Mouse (Mus musculus) monocyte, adult 2 months (primary cell): ENCODE results near the gene Pygo1.

Experiments
- DNase-seq, 2 experiments: peaks; one replicate each; pipeline ENCODE4 v3.0.0; 2022; ENCODE audit warnings: low spot score in 2 of 2, low read depth in 1 of 2

Gene Pygo1

DNA sequence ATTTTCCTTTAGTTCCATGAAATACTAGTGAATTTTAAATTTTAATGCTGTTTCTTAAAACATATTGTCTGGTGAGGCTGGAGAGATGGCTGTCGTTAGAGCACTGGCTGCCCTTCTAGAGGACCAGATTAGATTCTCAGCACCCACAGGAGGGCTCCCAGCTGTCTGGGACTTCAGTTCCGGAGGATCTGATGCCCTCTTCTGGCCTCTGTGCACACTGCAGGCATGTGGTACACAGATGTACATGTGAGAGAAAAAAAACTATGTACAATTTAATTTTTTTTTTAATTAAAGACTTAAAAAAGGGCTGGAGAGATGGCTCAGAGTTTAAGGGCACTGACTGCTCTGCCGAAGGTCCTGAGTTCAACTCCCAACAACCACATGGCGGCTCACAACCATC, 9.9 kb downstream of the Pygo1 start:
- no peak for DNase-seq

DNA sequence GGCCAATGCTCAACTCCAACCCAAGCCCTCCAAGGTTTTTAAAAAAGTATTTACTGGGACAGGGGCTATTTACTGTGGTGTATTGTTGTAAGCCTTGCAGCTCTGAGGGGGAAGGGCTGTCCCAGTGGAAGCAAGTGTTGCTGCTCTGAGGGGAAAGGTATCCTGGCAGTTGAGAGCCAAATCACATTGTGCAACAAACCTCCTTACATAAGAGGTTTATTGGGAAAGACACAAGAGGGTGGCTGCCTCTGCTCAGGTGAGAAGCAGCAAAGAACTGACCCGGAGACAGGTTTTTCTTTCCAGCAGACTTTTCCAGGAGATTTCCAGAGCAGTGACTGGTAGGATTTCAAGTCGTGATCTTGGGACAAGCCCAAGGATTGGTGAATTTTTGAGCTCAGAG, 10.9 kb downstream of the Pygo1 start:
- no peak for DNase-seq

DNA sequence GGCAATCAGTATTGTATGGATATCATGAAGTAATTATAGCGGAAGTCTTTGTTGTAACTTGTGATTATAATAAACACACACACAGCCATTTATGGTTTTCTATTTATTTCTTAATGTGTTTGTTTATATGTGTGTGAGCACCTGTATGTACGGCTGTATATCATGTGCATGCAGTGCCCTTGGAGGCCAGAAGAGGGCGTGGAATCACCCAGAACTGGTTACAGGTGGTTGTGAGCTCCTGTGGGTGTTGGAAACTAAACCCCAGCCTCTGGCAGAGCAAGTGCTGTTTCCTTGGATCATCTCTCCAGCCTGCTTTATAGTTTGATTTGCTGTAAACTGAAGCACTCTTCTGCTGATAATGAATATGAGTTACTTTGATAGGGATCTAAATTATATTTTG, 18.0 kb downstream of the Pygo1 start:
- no peak for DNase-seq

DNA sequence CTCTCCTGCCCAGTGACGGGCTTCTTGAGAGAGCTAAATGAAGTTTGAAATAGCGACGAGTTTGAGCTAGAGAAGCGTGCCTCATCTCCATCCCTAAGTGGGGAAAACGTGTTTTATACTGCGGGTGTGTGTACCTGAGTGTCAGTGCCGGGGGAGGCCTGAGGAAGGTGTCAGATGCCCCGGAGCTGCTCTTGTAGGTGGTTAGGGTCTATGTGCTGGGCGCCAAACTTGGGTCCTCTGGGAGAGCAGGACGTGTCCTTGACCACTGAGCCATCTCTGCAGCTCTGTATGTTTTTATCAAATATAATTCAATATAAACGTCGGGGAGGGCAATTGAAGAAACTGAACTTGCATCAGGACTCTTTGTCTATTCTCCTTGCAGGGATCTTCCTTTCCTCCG, 18.8 kb downstream of the Pygo1 start:
- DNase-seq, result no peak

DNA sequence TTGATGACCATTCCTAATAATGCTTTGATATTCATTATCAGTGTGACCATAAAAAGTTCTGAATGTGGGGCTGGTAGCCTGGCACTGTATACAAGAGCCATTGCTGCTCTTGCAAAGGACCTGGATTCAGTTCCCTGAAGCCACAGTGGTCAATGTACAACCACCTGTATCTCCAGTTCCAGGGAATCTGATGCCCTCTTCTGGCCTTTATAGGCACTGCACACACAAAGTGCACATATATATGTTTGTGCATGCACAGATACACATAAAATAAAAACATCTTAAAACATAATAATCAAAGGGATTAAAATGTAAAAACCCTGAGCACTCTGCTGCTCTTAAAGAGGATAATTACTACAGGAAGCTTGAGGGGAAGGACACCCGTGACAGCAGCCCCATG, 21.6 kb downstream of the Pygo1 start:
- no peak for DNase-seq

DNA sequence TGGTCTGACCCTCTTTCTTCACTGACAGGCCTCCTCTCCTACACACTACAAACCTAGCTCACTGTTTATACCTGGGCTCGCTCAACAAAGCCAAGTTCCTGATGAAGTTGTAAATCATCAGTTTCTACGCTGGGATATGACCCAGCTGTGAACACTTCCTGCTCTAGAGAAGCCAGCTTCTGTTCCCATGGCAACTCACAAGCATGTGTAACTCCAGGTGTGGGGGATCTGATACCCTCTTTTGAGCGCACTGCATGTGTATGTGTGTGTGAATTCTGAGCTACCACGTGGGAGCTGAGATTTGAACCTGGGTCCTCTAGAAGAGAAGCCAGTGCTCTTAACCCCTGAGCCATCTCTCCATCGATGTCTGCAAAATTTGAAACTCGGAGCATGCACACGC, 24.1 kb downstream of the Pygo1 start:
- DNase-seq, result no peak

DNA sequence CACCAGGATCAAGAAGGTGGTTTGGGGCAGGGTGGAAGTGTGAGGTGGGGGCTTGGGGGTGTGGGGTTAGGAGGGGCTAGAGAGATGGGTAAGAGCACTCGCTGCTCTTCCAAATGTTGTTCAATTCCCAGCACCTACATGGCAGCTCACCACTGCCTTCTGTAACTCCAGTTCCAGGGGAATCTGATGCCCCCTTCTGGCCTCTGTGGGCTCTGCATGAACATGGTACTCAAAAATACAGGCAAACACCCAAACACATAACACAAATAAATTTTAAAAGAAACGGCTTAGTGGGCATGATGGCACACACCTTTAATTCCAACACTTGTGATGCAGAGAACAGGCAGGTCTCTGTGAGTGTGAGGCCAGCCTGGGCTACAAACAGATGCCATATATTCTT, 29.3 kb downstream of the Pygo1 start:
- no peak for DNase-seq

DNA sequence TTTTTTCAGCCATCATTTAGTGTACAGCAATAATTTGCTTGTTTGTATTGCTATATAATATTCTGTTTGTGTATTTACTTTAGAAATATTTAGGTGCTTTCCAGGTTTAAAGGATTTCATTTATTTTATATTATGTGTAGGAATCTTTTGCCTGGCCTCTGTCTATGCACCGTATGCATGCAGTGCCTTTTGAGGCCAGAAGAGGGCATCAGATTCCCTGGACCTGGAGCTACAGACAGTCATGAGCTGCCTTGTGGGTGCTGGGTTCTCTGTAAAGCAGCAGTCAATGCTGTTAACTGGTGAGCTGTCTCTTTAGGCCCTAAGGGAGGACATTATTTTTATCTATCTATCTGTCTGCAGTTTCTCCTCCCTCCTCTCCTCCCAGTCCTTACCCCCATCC, 30.1 kb downstream of the Pygo1 start:
- DNase-seq, result peak in 1 of 2 experiments; percentile 30

DNA sequence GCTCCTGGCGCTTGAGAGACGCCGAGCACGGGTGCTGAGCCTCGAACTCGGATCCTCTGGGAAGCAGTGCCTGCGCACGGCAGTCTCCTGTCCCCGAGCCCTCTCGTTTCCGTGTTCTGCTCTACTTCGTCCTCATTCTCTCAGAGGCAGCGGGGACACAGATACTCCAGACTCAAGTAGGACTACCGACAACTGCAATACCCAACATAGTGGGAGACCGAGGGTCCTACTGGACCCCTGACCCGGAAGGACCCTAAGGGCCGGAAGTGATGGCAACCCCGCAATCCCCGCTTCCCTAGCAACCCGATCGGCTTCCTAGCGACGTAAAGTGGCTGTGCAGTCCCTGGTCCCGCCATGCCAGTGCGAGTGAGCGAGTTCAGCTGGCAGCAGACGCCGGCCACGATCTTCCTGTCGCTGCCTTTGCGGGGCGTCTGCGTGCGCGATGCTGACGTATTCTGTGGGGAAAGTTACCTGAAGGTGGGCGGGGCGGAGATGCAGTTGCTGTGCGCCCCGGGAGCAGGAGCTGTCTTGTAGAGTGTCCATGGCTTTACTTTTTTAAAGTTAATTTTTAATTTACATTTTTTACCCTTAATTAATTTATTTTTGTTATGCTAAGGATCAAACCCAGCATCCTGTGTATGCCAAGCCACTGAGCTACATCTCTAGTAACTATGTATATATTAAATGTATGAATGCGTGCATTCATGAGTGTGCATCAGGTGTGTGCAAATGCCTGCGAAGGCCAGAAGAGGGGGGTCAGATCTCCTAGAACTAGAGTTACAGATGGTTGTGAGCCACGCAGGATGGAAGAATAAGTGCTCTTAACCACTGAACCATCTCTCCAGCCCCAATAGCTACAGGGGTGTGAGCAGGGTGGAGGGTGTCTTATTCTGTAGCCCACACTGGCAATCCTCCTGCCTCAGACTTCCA, 33.3 kb downstream of the Pygo1 start, which contains the start of the genes Dyx1c1 and Gm44503:
Gene Dyx1c1, plus strand, starts transcription at position 265 of the 930 bp plus-strand sequence.
Gene Gm44503, plus strand, starts transcription at position 332 of the 930 bp plus-strand sequence.
- DNase-seq, result peak; percentile 46 to 75

DNA sequence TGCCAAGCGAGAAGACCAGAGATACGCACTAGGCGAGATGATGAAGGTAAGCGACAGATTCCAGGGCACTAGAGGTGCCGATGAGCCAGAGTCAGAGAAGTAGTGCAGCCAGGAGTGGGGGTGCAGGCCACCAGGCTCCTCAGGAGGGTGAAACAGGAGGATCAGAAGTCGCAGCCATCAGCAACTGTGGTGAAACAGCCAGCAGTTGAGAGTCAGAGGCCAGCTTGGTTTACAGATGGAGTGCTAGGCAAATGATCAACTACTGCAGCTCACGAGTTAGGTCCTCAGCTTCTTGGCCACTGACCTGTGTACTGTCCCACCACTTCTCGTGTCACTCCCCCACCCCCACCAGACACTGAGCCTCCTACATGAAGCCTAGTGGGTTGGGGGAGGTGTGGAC, 35.9 kb downstream of the Pygo1 start:
- no peak for DNase-seq

DNA sequence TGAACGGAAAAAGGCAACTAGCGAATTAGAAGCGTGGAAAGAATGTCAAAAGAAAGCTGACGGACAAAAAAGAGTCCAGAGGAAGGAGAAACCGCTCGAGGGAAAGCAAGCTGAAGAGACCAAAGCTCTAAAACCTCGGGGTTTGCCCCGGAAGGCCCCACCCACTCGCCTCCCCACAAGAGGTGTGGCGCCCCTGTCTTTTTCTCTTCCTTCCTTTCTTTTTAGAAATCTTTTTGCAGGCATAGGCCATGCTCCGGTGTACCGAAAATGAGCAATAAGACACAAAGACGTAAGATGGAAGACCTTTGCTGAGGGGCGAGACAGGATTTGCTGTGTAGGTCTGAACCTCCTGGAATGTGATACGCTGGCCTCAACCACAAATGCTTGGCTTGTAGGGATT, 36.5 kb downstream of the Pygo1 start:
- no peak for DNase-seq

DNA sequence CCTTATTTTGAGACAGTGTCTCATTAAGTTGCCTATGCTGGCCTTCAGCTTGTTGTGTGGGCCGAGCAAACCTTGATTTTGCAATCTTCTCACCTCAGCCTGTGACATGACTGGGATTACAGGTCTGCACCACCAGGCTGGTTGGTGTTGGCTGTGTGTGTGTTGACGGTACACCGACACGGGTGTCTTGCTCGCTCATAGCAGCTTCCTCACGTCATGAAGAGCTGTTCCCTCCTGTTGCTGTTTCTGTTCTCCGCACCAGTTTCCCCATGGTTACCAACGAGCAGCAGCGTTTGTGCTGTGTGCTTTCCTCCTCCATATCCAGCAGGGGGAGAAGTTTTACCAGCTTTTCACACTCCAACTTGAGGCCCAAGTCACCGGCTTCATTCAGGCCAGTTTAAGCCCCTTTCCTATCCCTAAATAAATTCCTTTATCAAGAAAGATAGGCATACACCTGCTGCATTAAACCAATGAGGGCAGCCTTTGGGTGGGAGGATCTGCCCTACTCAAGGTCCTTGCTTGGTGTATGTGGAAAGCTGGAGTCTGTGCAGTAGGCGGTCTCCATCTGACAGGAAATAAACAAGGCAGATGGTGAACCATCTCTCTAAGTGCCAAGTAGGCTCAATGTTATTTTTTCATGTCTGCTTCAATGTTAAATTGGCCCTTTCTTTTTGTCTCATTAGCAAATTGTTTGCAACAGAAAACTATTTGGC, 43.1 kb downstream of the Pygo1 start:
- DNase-seq, result peak; percentile 50 to 61

DNA sequence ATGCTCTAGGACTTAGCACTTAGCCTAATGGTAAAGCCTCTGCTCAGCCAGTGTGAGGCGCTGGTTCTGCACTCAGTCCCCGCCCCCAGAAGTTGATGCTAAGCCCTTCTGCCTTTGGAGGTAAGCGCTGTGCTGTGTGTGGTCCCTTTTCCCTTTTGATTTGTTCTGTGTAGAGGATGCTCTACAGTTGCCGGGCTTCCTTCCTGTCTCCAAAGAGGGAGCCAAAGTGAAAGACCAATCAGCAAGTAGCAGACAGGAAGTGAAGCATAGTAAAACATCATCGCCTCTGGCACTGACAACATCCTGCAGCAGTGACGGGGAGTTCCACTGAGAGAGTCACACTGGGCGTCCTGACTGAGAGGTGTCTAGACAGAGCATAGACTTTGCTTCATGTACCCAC, 44.4 kb downstream of the Pygo1 start:
- no peak for DNase-seq

DNA sequence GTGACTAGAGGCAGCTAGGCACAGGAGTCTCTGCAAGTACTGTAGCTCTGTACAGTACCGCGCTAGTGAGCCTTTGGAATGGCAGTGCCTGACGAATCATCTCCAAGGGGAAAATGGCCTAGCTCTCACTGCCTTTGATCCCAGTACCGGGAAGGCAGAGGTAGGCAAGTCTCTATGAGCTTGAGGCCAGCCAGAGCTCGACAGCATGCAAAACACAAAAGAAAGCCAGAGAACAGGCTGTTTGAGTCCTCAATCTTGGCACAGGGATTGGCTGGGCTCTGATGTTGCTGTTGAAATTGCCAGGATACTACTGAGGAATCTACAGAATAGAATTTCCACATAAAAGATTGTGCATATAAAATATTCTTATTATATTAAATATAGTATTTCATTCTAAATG, 47.0 kb downstream of the Pygo1 start:
- no peak for DNase-seq

DNA sequence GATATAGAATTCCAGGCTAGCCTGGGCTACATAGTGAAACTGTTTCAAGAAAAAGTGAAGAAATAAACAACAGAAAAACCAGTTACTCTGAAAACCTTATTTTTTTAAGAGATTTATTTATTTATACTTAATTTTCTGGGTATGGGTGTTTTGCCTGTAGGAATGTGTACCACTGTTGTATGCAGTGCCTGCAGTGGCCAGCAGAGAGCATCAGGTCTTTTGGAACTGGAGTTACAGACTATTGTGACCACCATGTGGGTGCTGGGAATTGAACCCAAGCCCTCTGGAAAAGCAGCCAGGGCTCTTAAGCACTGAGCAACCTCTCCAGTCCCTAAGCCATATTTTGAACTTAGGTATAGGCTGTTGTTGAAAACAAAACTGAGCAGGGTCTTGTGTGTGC, 47.5 kb downstream of the Pygo1 start:
- no peak for DNase-seq

DNA sequence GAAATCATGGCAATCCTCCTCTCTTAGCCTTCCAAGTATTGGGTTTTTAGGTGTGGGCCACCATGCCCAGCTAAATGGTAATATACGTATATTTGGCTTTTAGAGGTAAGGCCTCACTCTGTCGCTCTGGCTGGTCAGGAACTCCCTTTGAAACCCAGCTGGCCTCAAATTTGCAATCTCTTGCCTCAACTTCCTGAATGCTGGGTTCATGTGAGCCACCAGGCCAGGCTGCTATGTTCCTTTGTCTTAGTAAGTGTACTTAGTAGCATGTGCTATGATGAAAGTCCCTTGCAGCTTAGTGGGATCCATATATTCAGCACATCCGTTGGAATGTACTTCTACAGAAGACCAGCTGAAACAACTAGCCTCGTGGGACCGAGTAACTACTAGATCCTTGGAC, 49.3 kb downstream of the Pygo1 start:
- DNase-seq, result no peak

DNA sequence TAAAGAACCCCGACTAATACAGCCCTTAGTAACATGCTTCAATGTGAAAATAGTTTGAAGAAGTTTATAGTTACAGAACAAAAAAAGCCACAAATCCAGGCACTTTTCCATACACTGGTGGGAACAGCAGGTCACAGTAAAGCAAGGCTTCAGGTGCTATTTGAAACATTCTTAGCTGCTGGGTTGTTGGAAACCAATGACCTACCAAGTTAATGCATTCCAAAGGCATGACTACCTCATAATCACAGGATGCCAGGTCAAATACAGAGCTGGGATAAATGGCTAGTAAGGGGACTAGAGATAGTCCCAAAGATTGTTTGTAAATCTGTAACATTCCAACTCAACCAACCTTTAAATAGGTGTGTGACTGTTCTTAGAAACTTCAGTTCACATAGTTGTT, 49.8 kb downstream of the Pygo1 start:
- DNase-seq, result no peak

DNA sequence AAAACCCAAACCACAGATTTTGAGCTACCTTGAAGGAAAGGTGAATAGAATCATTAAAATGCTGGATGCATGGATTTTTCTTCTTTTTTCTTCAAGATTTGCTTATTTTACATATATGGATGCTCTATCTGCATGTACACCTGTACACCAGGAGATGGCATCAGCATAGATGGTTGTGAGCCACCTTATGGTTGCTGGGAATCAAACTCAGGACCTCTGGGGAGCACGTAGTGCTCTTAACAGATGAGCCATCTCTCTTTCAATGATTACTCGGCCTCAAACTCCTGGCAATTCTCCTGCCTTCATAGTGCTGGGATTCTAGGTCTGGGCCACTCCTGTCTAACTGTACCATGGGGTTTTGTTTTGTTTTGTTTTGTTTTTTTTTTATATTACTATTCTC, 57.6 kb downstream of the Pygo1 start:
- no peak for DNase-seq

DNA sequence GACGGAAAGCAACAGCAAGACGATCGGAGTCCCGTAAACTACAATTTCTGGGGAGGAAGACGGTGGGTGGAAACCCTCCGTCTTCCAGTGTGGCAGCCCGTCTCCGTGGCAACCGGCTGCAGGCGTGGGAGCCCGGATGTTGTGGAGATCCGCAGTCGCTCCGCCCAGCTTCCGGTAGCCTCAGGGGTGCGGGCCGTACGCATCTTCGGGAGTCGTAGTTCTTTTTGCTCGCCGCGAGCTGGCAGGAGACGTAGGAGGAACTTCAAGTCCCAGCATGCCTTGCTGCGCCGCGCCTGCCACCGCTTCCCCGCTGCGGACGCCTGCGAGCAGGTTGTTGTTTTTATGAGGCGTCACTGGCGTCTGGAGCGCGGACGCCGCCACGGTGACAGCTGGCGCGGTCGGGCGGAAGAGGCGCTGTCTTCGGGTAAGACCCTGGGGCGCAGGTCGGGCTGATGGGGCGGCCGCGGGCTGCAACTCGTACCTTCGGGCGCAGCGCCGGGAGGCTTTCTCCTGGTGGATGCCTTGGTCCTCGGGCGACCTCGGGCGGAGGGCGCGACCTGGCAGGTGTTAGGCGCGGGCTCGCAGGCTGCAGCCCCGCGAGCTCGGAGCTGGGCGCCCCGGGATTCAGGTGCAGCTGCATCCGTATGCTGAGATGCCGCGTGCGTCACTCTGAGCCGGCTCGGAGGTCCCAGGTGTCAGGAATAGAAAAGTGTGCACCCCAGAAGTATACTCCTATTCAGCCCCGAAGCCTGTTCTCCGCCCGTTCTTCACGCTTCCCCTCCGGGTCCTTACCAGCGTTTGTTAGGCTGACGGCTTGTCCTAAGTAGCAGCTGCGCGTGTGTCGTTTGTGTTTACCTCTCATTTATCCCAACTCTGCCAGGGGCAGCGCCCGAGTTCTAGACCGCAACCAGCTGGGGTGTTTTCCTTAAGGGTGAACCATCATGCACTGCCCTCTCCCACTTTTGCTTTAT, 60.1 kb downstream of the Pygo1 start, which contains the start of the genes Ccpg1os and Ccpg1:
Gene Ccpg1os, minus strand, starts transcription at position 133 of the 971 bp plus-strand sequence.
Gene Ccpg1, plus strand, starts transcription at position 180 of the 971 bp plus-strand sequence.
- peak; percentile 90 to 92 for DNase-seq

DNA sequence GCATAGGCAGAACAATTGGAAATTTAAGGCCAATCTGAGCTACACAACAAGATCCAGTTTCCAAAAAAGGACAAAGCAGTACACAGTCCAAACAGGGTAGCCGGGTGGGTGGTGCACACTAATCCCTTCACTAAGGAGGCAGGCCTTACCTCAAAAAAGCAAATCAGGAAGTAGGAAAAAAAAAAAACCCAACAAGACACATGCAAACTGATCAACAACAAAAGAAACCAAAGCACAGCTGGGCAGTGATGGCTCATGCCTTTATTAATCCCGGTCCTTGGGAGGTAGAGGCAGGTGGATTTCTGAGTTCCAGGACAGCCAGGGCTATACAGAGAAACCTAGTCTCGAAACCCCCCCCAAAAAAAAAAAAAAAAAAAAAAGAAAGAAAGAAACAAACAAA, 62.3 kb downstream of the Pygo1 start:
- no peak for DNase-seq

DNA sequence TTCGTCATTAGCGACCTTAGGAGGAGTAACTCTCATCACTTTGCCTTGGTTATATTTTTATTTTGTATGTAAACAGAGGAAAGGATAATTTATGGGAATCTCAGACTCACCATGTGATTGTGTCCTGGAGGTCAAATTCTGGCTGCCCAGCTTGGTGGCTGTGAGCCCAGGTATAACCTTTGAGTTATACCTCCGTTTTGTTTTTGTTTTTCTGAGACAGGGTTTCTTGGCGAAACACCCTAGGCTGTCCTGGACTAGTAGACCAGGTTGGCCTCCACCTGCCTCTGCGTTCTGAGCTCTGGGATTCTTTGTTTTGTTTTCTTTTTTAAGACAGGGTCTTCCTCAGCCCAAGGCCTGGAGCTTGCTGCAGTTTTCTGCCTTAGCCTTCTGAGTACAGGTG, 63.3 kb downstream of the Pygo1 start:
- DNase-seq, result no peak
